Mouse (Mus musculus) neural tube, embryonic 10.5 days (tissue): ENCODE results near the gene Bicd2.

Source experiments
- DNase-seq: peaks from one replicate; pipeline ENCODE4 v3.0.0-alpha.2; 2017; ENCODE audit warnings: low spot score; ENCODE audit errors: extremely low spot score

The Bicd2 gene

GRCm38 (mm10) chr13:49400139-49400538 lies 58.8 kb downstream of the Bicd2 start:
- no peak for DNase-seq

GRCm38 (mm10) chr13:49402628-49403027 lies 61.2 kb downstream of the Bicd2 start:
- DNase-seq = no peak

GRCm38 (mm10) chr13:49407795-49408194 lies 66.4 kb downstream of the Bicd2 start:
- DNase-seq = no peak

GRCm38 (mm10) chr13:49420754-49421605 lies 79.6 kb downstream of the Bicd2 start, which contains the start of gene Ippk:
Gene Ippk (plus strand): TSS chr13:49421249.
- DNase-seq = peak; percentile 99

- no peak for DNase-seq
These were observed 80.2 kb downstream of the Bicd2 start for GRCm38 (mm10) chr13:49421606-49421917.

- no peak for DNase-seq
These were observed 80.6 kb downstream of the Bicd2 start for GRCm38 (mm10) chr13:49421959-49422358.

- DNase-seq = no peak
These were observed 85.4 kb downstream of the Bicd2 start for GRCm38 (mm10) chr13:49426736-49427135.

GRCm38 (mm10) chr13:49428042-49428675 lies 86.8 kb downstream of the Bicd2 start:
- no peak for DNase-seq

- no peak for DNase-seq
These were observed 89.1 kb downstream of the Bicd2 start for GRCm38 (mm10) chr13:49430529-49430928.

GRCm38 (mm10) chr13:49433268-49434029 lies 92.1 kb downstream of the Bicd2 start:
- no peak for DNase-seq

GRCm38 (mm10) chr13:49435745-49436144 lies 94.4 kb downstream of the Bicd2 start:
- DNase-seq = no peak

GRCm38 (mm10) chr13:49436170-49436569 lies 94.8 kb downstream of the Bicd2 start:
- DNase-seq = no peak
